Mouse (Mus musculus): ENCODE results near the gene Cast. TPM values are rescaled to one million over a fixed set of nuclear protein-coding genes. Genes with fewer than 3 reads are reported as not detected.

Gene Cast
- polyA plus RNA-seq, 1 experiment from 2014 or later: 28.0 TPM

GRCm38 (mm10) chr13:74696225-74696624 lies 112.4 kb downstream of the Cast start:
- Histone ChIP-seq H3K4me3 (ENCODE audit: low read depth, low read length) (no peak overlapping the region), H3K4me1 (ENCODE audit: insufficient read depth) (no peaks in the 10 kb centered on the region), H3K4me2 (no peak overlapping the region), H3K9me3 (ENCODE audit: low read depth, low read length) (no peaks in the 10 kb centered on the region), H3K36me3 (ENCODE audit: insufficient read depth) (0 out of 2 replicates have a peak, but pooled peaks cover 8% of the 10 kb centered on the region), H3K9ac (no peak overlapping the region), H3K27me3 (ENCODE audit: insufficient read depth, low read length) (no peaks in the 10 kb centered on the region), H3K27ac (ENCODE audit: low read depth) (no peak overlapping the region)
- no peak for ATAC-seq (ENCODE audit: insufficient read depth)
- no peak for DNase-seq
- WGBS: 54% methylated on average over 3 of the region's 3 CpGs
- no peak for TF ChIP-seq CTCF (IDR thresholded peaks at IDR 0.05; ENCODE audit: low read depth)

GRCm38 (mm10) chr13:74695497-74696193 lies 113.0 kb downstream of the Cast start:
- 83% methylated on average over 5 of the region's 5 CpGs for WGBS
- H3K4me3 ChIP-seq (ENCODE audit: low read depth, low read length): no peak overlapping the region
- H3K4me2 ChIP-seq: no peak overlapping the region
- TF ChIP-seq CTCF (IDR thresholded peaks at IDR 0.05; ENCODE audit: low read depth): no peak
- no peaks in the 10 kb centered on the region for H3K27me3 ChIP-seq (ENCODE audit: insufficient read depth, low read length)
- no peak overlapping the region for H3K27ac ChIP-seq (ENCODE audit: low read depth)
- ATAC-seq (ENCODE audit: insufficient read depth) (no peak), DNase-seq (no peak)
- no peak overlapping the region for H3K9ac ChIP-seq
- H3K4me1 ChIP-seq (ENCODE audit: insufficient read depth): no peaks in the 10 kb centered on the region
- H3K36me3 ChIP-seq (ENCODE audit: insufficient read depth): 0 out of 2 replicates have a peak, but pooled peaks cover 8% of the 10 kb centered on the region
- no peaks in the 10 kb centered on the region for H3K9me3 ChIP-seq (ENCODE audit: low read depth, low read length)

Other genes starting within 250 kb of the Cast start
- 20.9 and 35.3 TPM in 2 replicates for gene Erap1, start 169.2 kb downstream of the Cast start, polyA plus RNA-seq (2014; fragmentation: Nextera tagmentation; extraction: Ambion mirVana)

All from lung, embryonic 14.5 days (tissue).